Mouse (Mus musculus) erythroblast, embryonic 14.5 days (primary cell): ENCODE results near the gene Hes2.

Source experiments
- GATA1 ChIP-seq: IDR thresholded peaks from 2 replicates; pipeline ENCODE4 v1.6.1; 2012; ENCODE audit warnings: low read length, inconsistent platforms, mixed read lengths
- TAL1 ChIP-seq: IDR thresholded peaks from 3 replicates; pipeline ENCODE4 v1.6.1; 2012; ENCODE audit warnings: low read length, inconsistent platforms, mixed read lengths

DNA sequence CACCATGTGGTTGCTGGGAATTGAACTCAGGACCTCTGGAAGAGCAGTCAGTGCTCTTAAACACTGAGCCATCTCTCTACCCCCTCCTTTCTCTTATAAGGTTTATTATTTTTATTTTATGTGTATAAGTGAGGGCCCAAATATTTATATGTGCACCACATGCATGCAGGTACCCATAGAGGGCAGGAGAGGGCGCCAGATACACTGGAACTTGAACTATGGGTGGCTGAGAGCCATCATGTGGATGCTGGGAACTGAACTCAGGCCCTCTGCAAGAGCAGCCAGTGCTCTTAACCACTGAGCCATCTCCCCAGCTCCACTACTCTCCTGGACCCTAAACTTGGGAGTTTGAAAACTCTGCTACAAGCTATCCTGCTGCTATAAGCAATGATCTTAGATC lies 15.0 kb upstream of the Hes2 start:
- TF ChIP-seq TAL1 (no peak), GATA1 (no peak)
